Mouse (Mus musculus): ENCODE measurements around the gene Caprin1.

The Caprin1 gene

GRCm38 (mm10) chr2:103797491-103798009 is at the start of gene Caprin1:
Gene Caprin1, minus strand, starts transcription at chr2:103797649.
- peak; percentile 95 for DNase-seq (ENCODE audit: low spot score)

GRCm38 (mm10) chr2:103846875-103847274 is 49.4 kb upstream of the Caprin1 start:
- DNase-seq (ENCODE audit: low spot score): no peak

GRCm38 (mm10) chr2:103846271-103846670 is 48.8 kb upstream of the Caprin1 start:
- no peak for DNase-seq (ENCODE audit: low spot score)

- no peak for DNase-seq (ENCODE audit: low spot score)
These were observed 46.6 kb upstream of the Caprin1 start for GRCm38 (mm10) chr2:103844016-103844415.

GRCm38 (mm10) chr2:103843321-103843720 is 45.9 kb upstream of the Caprin1 start:
- no peak for DNase-seq (ENCODE audit: low spot score)

- DNase-seq (ENCODE audit: low spot score): no peak
These were observed 44.9 kb upstream of the Caprin1 start for GRCm38 (mm10) chr2:103842299-103842698.

- no peak for DNase-seq (ENCODE audit: low spot score)
These were observed 41.0 kb upstream of the Caprin1 start for GRCm38 (mm10) chr2:103838483-103838882.

- DNase-seq (ENCODE audit: low spot score): no peak
These were observed 39.7 kb upstream of the Caprin1 start for GRCm38 (mm10) chr2:103837166-103837565.

GRCm38 (mm10) chr2:103835614-103836395 is 38.4 kb upstream of the Caprin1 start:
- DNase-seq (ENCODE audit: low spot score): no peak

GRCm38 (mm10) chr2:103833816-103834445 is 36.5 kb upstream of the Caprin1 start:
- no peak for DNase-seq (ENCODE audit: low spot score)

- DNase-seq (ENCODE audit: low spot score): peak; percentile 11
These were observed 35.5 kb upstream of the Caprin1 start for GRCm38 (mm10) chr2:103832899-103833298.

- no peak for DNase-seq (ENCODE audit: low spot score)
These were observed 31.5 kb upstream of the Caprin1 start for GRCm38 (mm10) chr2:103828900-103829299.

GRCm38 (mm10) chr2:103824916-103825315 is 27.5 kb upstream of the Caprin1 start:
- DNase-seq (ENCODE audit: low spot score): no peak

- no peak for DNase-seq (ENCODE audit: low spot score)
These were observed 25.1 kb upstream of the Caprin1 start for GRCm38 (mm10) chr2:103822560-103822959.

GRCm38 (mm10) chr2:103817145-103817895 is 19.9 kb upstream of the Caprin1 start:
- peak; percentile 61 for DNase-seq (ENCODE audit: low spot score)

- no peak for DNase-seq (ENCODE audit: low spot score)
These were observed 18.5 kb upstream of the Caprin1 start for GRCm38 (mm10) chr2:103815976-103816375.

- DNase-seq (ENCODE audit: low spot score): no peak
These were observed 14.2 kb upstream of the Caprin1 start for GRCm38 (mm10) chr2:103811465-103812191.

- no peak for DNase-seq (ENCODE audit: low spot score)
These were observed 13.0 kb upstream of the Caprin1 start for GRCm38 (mm10) chr2:103810412-103810811.

GRCm38 (mm10) chr2:103808466-103808865 is 11.0 kb upstream of the Caprin1 start:
- no peak for DNase-seq (ENCODE audit: low spot score)

- DNase-seq (ENCODE audit: low spot score): no peak
These were observed 6.5 kb upstream of the Caprin1 start for GRCm38 (mm10) chr2:103803770-103804530.

GRCm38 (mm10) chr2:103802422-103802821 is 5.0 kb upstream of the Caprin1 start:
- DNase-seq (ENCODE audit: low spot score): no peak
